Mouse (Mus musculus) heart, postnatal 0 days (tissue): ENCODE measurements around the gene Arhgap44.

Experiments used
- CTCF ChIP-seq: IDR thresholded peaks from 2 replicates; pipeline ENCODE4 v1.5.1; 2016; ENCODE audit warnings: antibody characterized with exemption, control low read depth, low read depth
- EP300 ChIP-seq: IDR thresholded peaks from 2 replicates; pipeline ENCODE4 v1.6.1; 2016; ENCODE audit warnings: antibody characterized with exemption, low read depth

- TF ChIP-seq EP300 = no peak
- TF ChIP-seq CTCF = no peak
Measured at GRCm38 (mm10) chr11:64962629-64963028, 200.1 kb downstream of the Arhgap44 start.
